Mouse (Mus musculus) macrophage (primary cell): ENCODE results near the gene Preb. TPM values are rescaled to one million over a fixed set of nuclear protein-coding genes. Genes with fewer than 3 reads are reported as not detected.

ENCODE experiments used
- H3K27ac ChIP-seq: fragments of 350-480 bp; formaldehyde crosslinking; 2 replicates; pipeline ENCODE4 v1.9.0; 2021
- H3K36me3 ChIP-seq: fragments of 350-480 bp; formaldehyde crosslinking; 2 replicates; pipeline ENCODE4 v1.9.0; 2021; ENCODE audit errors: inconsistent target
- H3K4me3 ChIP-seq: fragments of 350-480 bp; formaldehyde crosslinking; 2 replicates; pipeline ENCODE4 v1.9.0; 2021; ENCODE audit errors: inconsistent target
- H3K79me2 ChIP-seq: fragments of 350-480 bp; formaldehyde crosslinking; 2 replicates; pipeline ENCODE4 v1.9.0; 2021; ENCODE audit errors: inconsistent target
- WGBS: methylation state at CpG from one replicate; pipeline ENCODE4 v1.1.7; 2026; ENCODE audit warnings: inconsistent platforms; ENCODE audit not compliant: missing documents; 5-methylcytosine and 5-hydroxymethylcytosine counted together
- polyA plus RNA-seq: library from polyadenylated mRNA; stranded (reverse); fragments of 250-400 nt; gene quantifications from 3 replicates; pipeline ENCODE4 v1.2.4, GENCODE M21; 2018; ENCODE audit warnings: inconsistent platforms

Gene Preb
- polyA plus RNA-seq, 1 experiment from 2014 or later, result 71.0 TPM

DNA sequence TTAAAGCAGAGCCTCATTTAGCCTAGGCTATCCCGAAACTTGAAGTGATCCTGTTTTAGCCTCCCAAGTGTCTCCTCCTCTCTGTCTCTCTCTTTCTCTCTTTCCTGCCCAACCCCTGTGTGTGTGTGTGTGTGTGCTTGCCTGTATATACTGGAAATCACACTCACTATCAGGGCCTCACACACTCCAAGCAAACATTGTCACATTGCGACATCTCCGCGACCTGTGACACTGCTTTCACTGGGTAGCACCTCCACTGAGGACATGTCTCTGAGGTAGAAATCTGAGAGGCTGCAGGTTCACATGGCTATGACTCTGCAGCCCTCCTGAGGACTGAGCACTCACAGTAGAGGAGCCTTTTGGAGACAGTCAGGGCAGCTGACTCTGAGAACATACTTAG is 6.0 kb upstream of the Preb start:
- H3K4me3 ChIP-seq, result no peak overlapping the region
- H3K36me3 ChIP-seq, result no peaks in the 10 kb centered on the region
- WGBS, result 90% methylated on average over 3 of the region's 4 CpGs
- no peaks in the 10 kb centered on the region for H3K79me2 ChIP-seq
- no peak overlapping the region for H3K27ac ChIP-seq

DNA sequence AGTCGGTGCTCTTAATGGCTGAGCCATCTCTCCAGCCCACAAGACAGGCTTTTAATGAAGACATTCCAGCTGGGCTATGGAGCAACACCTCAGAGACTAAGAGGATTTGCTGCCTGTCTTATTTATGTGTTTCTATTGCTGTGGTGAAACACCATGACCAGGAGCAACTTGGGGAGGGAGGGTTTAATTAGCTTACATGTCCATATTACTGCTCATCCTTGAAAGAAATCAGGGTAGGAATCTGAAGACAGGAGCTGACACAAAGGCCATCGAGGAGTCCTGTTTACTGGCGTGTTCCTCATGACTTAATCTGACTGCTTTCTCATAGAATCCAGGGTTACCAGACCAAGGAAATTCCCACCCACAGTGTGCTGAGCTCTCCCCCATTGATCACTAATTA is 3.8 kb upstream of the Preb start:
- Histone ChIP-seq H3K79me2 (peaks cover 11% of the 10 kb centered on the region), H3K4me3 (no peak overlapping the region)
- 86% methylated on average over 3 of the region's 3 CpGs for WGBS

DNA sequence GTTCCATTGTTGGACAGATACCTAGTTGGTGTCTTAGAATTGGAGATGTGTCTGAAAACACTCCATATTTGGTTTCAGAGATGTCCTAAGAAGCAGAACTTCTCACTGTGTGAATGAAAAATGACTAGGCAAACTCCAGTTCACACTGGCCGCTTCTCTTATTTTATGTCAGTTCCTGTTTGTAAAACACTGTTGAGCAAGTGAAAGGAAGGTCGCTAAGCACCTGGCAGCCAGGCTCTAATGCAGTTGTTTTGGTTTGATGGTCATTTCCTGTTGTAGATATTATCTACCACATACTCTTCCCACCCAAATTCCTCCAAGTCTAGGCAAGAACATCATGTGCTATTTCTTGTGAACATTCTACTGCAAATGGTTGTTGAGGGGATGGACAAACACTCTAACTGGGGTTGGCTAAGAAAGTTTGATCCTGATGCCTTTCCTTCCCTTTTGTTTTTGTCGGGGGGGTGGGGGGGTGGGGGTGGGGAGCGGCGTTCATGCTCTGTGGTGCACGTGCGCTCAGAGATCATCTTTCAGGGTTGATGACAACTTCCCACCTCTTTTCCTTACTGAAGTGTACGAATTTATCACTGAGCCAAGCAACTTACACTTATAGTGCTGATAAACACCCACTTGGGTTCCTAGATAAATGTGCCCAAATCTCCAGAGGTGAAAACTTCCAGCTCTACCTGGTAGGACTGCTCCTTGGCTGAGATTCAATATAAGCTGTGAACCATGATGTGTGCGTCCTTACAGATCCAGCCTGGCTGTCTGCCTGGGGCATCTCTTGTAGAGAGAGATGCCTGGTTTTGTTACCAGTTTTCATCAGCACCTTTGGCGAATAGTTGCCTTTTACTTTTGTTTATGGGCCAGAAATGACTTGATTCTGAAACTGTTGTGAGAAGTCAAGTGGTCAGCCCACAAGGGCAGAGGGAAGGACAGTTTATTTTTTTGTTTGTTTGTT is 1.7 kb upstream of the Preb start:
- Histone ChIP-seq H3K79me2 (peaks cover 27% of the 10 kb centered on the region), H3K27ac (peak overlapping the region; percentile 77), H3K36me3 (peaks cover 13% of the 10 kb centered on the region), H3K4me3 (no peak overlapping the region)
- 16% methylated on average over 10 of the region's 10 CpGs for WGBS

More for the DNA sequence above, 3.8 kb upstream of the Preb start:
- no peak overlapping the region for H3K27ac ChIP-seq
- H3K36me3 ChIP-seq, result no peaks in the 10 kb centered on the region

DNA sequence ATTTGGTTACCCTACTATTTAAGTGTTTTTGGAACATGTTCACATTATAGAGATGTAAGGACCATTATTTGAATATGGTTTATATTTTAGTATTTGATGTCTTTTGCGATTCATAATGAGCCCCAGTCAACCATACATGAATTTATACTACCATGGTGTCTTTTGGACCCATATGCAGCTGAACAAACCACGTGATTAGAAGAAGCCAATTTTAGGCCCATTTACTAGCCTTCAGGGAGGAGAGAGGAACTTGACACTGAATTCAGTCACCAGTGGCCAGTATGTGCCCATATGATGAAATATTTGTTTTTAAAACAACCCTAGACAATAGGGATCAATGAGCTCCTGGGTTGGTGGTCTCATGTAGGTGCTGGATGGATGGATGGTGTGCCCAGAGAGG is 653 bp upstream of the Preb start:
- H3K79me2 ChIP-seq, result peaks cover 27% of the 10 kb centered on the region
- H3K4me3 ChIP-seq, result peak overlapping the region; percentile 92; the same call in 1 of the 2 replicates
- peaks cover 16% of the 10 kb centered on the region for H3K36me3 ChIP-seq
- peak overlapping the region; percentile 77 for H3K27ac ChIP-seq
- WGBS, result 89% methylated on average over 2 of the region's 2 CpGs

DNA sequence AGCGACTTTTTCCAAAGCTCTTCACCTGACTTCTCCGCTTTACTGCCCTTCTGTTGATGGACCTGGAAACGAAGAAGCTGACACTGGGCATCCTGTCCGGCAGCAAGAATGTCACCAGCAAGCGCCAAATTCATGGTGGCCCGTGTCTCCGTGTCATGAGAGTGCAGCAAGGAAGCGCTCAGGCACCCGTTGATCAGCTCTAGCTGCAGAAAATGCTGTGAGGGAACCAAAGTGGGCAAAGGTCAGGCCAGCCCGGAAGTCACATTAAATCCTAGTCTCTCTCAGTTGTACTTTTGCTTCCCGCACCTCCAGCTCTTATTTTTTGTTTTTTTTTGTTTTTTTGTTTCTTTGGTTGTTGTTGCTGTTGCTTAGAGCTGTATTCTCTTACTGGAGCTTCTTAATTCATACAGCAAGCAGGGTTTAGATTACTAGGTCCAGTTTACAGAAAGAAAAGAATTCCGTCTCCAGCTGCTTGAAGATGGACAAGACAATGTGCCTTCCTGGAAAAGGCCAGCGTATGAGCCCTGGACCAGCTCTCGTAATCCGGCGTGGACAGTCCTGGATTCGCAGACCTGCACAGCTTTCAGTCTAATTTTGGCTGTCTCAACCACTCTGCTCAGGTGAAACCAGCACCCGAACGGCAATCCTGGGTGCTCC is 835 bp downstream of the Preb start:
- peak overlapping the region; percentile 92 for H3K4me3 ChIP-seq
- H3K79me2 ChIP-seq, result peaks cover 27% of the 10 kb centered on the region
- WGBS, result 28% methylated on average over 19 of the region's 19 CpGs
- peak overlapping the region; percentile 68 for H3K27ac ChIP-seq
- peaks cover 31% of the 10 kb centered on the region for H3K36me3 ChIP-seq

DNA sequence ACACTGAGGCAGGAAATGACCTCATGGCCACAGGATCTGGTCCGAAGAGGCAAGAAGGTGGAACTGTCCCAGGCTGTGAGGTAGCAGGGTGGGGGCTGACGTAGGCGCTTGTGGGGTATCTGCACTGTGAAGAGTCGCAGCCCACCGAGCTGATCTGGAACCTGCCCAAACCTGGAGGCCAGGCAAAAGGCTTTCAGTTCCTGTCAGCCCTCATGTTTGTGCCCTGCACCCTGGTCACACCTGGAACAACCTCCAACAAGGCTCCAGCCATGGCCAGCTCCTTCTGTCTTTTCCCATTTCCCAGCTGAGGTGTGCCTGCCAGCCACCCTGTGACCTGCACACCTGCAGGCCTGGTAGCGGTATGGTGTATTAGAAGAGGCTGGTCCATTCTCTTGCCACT is 2.3 kb downstream of the Preb start:
- Histone ChIP-seq H3K27ac (no peak overlapping the region), H3K36me3 (peaks cover 43% of the 10 kb centered on the region), H3K4me3 (no peak overlapping the region), H3K79me2 (peaks cover 27% of the 10 kb centered on the region)
- WGBS, result 78% methylated on average over 6 of the region's 6 CpGs

DNA sequence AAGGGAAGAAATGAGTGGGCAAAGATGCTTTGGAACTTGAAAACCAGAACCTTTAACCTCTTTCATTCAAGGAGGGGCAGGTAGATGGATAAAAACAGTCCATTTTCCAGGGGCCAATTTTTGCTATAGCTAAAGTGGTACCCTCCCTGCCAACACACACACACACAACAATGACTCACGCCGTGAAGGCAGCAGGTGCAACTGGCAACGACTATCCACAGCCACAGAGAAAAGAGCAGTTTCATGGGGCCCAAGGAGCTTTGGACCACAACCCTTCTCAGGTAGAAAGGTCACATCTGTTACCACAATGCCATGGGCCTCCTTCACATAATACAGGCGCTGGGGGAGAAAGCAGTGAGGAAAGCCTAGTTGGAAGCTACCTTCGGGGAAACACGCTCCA is 4.4 kb downstream of the Preb start:
- peaks cover 43% of the 10 kb centered on the region for H3K36me3 ChIP-seq
- H3K4me3 ChIP-seq, result no peak overlapping the region
- H3K27ac ChIP-seq, result no peak overlapping the region
- peaks cover 27% of the 10 kb centered on the region for H3K79me2 ChIP-seq
- 98% methylated on average over 6 of the region's 6 CpGs for WGBS

DNA sequence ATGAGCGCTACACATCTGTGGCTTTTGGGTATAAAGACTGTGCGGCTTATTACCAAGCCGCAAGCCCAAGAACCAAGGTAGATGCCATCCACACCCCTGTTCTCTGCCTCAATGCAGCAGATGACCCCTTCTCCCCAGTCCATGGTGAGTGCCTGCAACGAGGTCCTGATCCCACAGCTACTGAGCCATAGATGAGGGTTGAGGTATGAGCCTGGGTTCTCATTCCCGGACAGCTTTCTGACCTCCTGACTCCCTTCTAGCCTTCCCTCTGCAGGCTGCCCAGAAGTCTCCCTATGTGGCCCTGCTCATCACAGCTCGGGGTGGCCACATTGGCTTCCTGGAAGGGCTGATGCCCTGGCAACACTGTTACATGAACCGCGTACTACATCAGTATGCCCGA is 5.6 kb downstream of the Preb start:
- H3K79me2 ChIP-seq, result peaks cover 23% of the 10 kb centered on the region
- no peak overlapping the region for H3K27ac ChIP-seq
- 95% methylated on average over 9 of the region's 9 CpGs for WGBS
- H3K4me3 ChIP-seq, result no peak overlapping the region
- H3K36me3 ChIP-seq, result peaks cover 43% of the 10 kb centered on the region

DNA sequence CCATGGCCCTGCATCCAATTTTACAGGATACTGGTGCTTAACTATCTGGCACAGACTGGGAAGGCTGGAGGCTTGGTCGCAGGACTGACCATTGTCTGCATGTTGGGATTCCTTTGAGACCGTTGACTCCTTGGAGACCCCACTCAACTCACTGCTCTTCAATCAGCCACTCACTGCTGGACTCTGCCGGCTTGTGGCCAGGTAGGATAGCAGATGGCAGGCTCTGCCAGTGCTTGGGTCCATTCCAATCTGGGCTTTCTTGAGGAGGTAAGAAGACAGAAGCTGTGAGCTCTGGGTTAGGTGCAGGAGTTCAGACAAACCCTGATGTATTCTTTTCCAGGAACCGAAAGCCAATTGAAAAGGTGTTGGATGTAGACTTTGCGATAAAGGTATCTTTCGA is 6.1 kb downstream of the Preb start:
- Histone ChIP-seq H3K36me3 (peaks cover 43% of the 10 kb centered on the region), H3K27ac (no peak overlapping the region), H3K79me2 (peaks cover 18% of the 10 kb centered on the region), H3K4me3 (no peak overlapping the region)
- WGBS, result over 99% methylated on average over 6 of the region's 6 CpGs

DNA sequence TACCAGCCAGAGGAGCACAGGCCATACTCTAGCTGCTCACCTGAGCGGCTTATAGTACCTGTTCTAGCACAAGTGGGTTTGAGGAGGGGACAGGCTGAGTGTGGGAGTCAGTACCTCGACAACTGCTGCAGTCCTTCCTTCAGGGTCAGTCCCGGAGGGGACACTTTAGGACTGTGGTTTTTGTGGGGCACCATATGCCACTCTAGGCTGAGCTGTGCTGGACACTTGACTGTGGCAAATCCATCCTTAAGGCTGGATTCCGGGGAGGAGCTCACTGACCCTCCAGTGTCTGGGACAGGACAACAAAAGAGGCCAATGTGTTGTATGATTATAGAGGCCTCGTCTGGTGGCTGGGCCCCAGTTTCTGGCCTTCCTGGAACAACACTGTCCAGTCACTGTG is 7.6 kb downstream of the Preb start:
- Histone ChIP-seq H3K36me3 (peaks cover 32% of the 10 kb centered on the region), H3K79me2 (peaks cover 3% of the 10 kb centered on the region), H3K27ac (no peak overlapping the region), H3K4me3 (no peak overlapping the region)
- WGBS, result 88% methylated on average over 5 of the region's 5 CpGs

DNA sequence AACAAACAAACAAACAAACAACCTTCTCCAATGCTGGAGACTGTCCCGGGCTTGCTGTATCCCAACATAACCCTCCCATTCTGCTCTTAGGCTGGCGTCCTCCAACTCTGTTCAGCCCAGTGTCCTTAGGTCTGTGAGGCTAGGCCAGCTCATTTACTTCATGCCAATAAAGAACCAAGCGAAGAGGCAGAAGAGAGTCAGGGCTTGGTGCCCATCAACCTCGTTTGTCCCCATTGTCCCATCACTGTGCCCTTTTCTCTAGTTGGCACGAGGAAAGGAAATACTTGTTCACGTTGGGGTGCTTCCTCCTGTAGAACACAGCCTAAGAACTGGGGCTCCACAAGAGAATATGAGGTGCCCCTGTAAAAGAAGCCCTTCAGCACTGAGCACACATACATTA is 8.5 kb downstream of the Preb start:
- Histone ChIP-seq H3K4me3 (no peak overlapping the region), H3K36me3 (peaks cover 30% of the 10 kb centered on the region), H3K79me2 (no peaks in the 10 kb centered on the region; the same call in 1 of the 2 replicates), H3K27ac (no peak overlapping the region)
- 89% methylated on average over 6 of the region's 6 CpGs for WGBS

DNA sequence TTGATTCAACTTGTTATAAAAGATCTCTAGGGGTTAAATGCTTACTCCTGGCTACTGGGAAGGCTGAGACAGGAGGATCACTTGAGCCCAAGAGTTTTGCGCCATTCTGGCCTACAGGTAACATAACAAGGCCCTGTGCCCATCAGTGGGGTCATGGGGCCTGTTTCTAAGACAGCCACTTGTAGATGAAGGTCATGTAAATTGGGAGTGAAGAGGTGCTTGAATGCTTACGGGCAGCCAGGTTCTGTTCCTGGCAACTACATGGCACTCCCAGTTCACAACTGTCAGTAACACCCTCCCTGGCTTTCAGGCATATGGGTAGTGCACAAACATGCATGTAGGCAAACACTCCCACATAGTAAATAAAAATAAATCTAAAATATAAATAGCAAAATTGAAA is 9.2 kb downstream of the Preb start:
- Histone ChIP-seq H3K79me2 (no peaks in the 10 kb centered on the region; the same call in 1 of the 2 replicates), H3K27ac (no peak overlapping the region), H3K36me3 (peaks cover 28% of the 10 kb centered on the region), H3K4me3 (no peak overlapping the region)
- WGBS, result 100% methylated on average over 2 of the region's 2 CpGs

DNA sequence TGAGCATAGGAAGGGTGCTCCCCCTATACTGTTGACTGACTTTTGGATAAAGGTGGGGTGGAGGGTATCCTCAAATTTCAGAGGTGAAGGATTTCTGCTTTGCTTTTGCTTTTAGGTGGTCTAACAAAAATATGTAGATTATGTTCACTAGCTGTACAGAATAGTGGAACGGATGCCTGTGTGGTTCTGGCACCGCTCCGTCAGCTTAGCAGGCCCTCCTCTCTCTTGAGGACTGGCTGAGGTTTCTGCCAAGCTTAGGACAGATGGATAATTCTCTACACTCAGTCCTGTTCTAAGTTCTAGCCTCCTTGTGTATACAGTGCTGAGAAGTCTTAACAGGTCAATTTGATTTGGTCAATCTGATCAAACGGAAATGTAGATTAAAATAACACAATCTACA is 9.7 kb downstream of the Preb start:
- Histone ChIP-seq H3K4me3 (peak overlapping the region; percentile 73), H3K36me3 (peaks cover 23% of the 10 kb centered on the region; the same call in 1 of the 2 replicates), H3K27ac (peak overlapping the region; percentile 35; the same call in 1 of the 2 replicates), H3K79me2 (no peaks in the 10 kb centered on the region; the same call in 1 of the 2 replicates)
- 82% methylated on average over 4 of the region's 4 CpGs for WGBS

DNA sequence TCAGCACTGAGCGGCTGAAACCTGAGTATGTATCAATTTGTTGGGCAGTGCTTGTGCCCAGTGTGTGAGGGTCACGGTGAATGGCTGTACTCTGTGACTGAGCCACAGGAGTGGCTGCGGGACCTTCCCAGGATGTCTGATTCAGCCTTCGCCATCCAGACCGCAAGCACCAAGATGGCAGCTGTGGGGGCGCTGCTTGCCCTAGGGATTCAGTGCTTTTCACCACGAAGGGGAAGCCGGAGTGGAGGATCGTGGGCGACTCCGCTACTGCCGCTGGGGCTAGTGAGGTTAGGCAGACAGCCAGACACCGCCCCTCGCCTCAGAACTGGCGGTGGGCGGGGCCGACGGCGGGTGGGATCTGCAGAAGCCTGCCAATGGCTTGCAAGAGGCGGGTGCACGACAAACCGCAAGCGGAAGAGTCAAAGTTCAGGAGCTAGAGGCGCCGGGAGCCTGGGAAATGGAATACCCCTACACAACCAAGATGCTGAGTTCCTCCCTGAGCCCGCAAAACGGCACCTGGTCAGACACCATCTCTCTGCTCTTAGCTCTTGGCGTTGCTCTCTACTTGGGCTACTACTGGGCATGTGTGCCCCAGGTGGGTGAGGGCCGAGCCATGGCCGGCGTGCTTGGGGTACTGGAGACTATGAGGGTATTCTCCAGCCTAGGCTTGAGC is 10.4 kb downstream of the Preb start:
- Histone ChIP-seq H3K4me3 (peak overlapping the region; percentile 73), H3K79me2 (no peaks in the 10 kb centered on the region; the same call in 1 of the 2 replicates), H3K36me3 (peaks cover 16% of the 10 kb centered on the region; the same call in 1 of the 2 replicates), H3K27ac (peak overlapping the region; percentile 48)
- WGBS, result under 1% methylated on average over 30 of the region's 31 CpGs
